Mouse (Mus musculus) liver, postnatal 0 days (tissue): ENCODE results near the gene Nostrin. TPM values are rescaled to one million over a fixed set of nuclear protein-coding genes. Genes with fewer than 3 reads are reported as not detected.

ENCODE experiments used
- ATAC-seq: fragments of 200-750 bp; cut with Nextera tagmentation; 2 replicates; pipeline ENCODE4 v1.8.0; 2017; ENCODE audit warnings: mild to moderate bottlenecking, moderate library complexity
- DNase-seq: peaks from one replicate; pipeline ENCODE4 v3.0.0-alpha.2; 2016
- H3K27ac ChIP-seq: fragments of 300-500 bp; sonication (generic); 2 replicates; pipeline ENCODE4 v1.5.1; 2014; ENCODE audit warnings: antibody characterized with exemption, moderate library complexity, mild to moderate bottlenecking, low read depth
- H3K27me3 ChIP-seq: fragments of 300-500 bp; sonication (generic); 2 replicates; pipeline ENCODE4 v1.6.1; 2014; ENCODE audit warnings: low read length, control low read depth, mixed read lengths; ENCODE audit not compliant: insufficient read depth
- H3K36me3 ChIP-seq: fragments of 300-500 bp; sonication (generic); replicated peaks from 2 replicates; pipeline ENCODE4 v1.6.1; 2014; ENCODE audit warnings: mild to moderate bottlenecking, control low read depth, low read length, moderate library complexity, mixed read lengths; ENCODE audit not compliant: insufficient read depth
- H3K4me1 ChIP-seq: fragments of 300-500 bp; sonication (generic); 2 replicates; pipeline ENCODE4 v1.6.1; 2014; ENCODE audit warnings: antibody characterized with exemption, mild to moderate bottlenecking, control low read depth; ENCODE audit not compliant: insufficient read depth
- H3K4me2 ChIP-seq: fragments of 300-500 bp; sonication (generic); 2 replicates; pipeline ENCODE4 v1.6.1; 2014; ENCODE audit warnings: low read depth, mild to moderate bottlenecking, low read length, moderate library complexity, mixed read lengths
- H3K4me3 ChIP-seq: fragments of 300-500 bp; sonication (generic); 2 replicates; pipeline ENCODE4 v1.5.1; 2014; ENCODE audit warnings: low read depth, low read length
- H3K9ac ChIP-seq: fragments of 300-500 bp; sonication (generic); replicated peaks from 2 replicates; pipeline ENCODE4 v1.6.1; 2014; ENCODE audit warnings: mild to moderate bottlenecking, moderate library complexity
- H3K9me3 ChIP-seq: fragments of 300-500 bp; sonication (generic); 2 replicates; pipeline ENCODE4 v1.6.1; 2016; ENCODE audit warnings: mild to moderate bottlenecking, control low read depth, low read length, mixed read lengths
- CTCF ChIP-seq: sonication (generic); IDR thresholded peaks from 2 replicates; pipeline ENCODE4 v1.5.1; 2016; ENCODE audit warnings: antibody characterized with exemption, low read depth
- EP300 ChIP-seq: IDR thresholded peaks from 2 replicates; pipeline ENCODE4 v1.6.1; 2016; ENCODE audit warnings: antibody characterized with exemption, low read depth, mild to moderate bottlenecking
- WGBS: fragments of 180-500 bp; shearing (Covaris S2); extraction: QIAGEN DNeasy Blood & Tissue Kit; methylation state at CpG from one replicate; pipeline ENCODE4 v1.1.7; 2014; ENCODE audit not compliant: insufficient replicate concordance; 5-methylcytosine and 5-hydroxymethylcytosine counted together
- polyA plus RNA-seq: library from polyadenylated mRNA; unstranded; fragments of >200 nt; fragmentation: Nextera tagmentation; extraction: Ambion mirVana; gene quantifications from 2 replicates; pipeline ENCODE4 v1.2.1, GENCODE M21; 2015

Gene Nostrin
- polyA plus RNA-seq, 1 experiment from 2014 or later, result 10.9 TPM

DNA sequence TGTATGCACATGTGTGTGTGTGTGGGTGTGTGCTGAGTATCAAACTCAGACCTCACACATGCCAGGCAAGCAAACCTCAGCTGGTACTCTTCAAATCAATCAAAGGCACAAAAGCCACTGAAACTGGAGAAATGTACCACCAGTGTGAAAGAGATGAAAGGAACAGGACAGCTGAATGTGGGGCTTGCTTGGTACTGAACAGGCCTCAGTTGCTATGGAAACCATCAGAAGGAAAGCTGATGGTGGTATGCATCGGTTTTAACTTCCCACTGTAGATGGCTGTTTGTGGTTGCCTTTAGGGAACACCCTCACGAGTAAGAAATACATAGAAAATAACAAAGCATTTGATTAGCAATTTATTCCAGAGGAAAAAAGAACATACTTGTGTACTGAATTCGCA lies 10.2 kb upstream of the Nostrin start:
- 49% methylated on average over 3 of the region's 3 CpGs for WGBS
- no peak for DNase-seq
- H3K4me2 ChIP-seq, result no peak overlapping the region
- H3K9me3 ChIP-seq, result no peaks in the 10 kb centered on the region
- H3K27me3 ChIP-seq, result no peaks in the 10 kb centered on the region
- TF ChIP-seq EP300, result no peak
- no peak for TF ChIP-seq CTCF
- no peak overlapping the region for H3K9ac ChIP-seq
- H3K4me3 ChIP-seq, result no peak overlapping the region
- ATAC-seq, result no peak
- no peak overlapping the region for H3K27ac ChIP-seq
- H3K4me1 ChIP-seq, result no peaks in the 10 kb centered on the region
- no peaks in the 10 kb centered on the region for H3K36me3 ChIP-seq

DNA sequence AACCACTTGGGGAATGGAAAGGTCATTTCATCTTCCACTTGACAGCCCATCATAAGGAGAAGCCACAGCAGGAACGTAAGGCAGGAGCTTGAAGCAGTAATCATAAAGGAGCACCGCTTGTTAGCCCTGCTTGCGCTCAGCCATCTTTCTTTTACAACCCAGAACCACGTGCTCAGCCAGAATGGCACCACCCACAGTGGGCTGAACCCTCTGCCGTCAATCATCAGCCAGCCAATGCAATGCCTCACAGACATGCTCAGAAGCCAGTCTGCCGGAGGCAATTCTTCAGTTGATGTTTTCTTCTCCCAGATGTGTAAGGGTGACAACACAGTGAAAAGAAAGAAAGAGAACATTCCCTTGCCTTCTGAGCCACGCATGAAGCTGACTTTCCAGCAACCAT lies 7.3 kb upstream of the Nostrin start:
- no peak overlapping the region for H3K9ac ChIP-seq

DNA sequence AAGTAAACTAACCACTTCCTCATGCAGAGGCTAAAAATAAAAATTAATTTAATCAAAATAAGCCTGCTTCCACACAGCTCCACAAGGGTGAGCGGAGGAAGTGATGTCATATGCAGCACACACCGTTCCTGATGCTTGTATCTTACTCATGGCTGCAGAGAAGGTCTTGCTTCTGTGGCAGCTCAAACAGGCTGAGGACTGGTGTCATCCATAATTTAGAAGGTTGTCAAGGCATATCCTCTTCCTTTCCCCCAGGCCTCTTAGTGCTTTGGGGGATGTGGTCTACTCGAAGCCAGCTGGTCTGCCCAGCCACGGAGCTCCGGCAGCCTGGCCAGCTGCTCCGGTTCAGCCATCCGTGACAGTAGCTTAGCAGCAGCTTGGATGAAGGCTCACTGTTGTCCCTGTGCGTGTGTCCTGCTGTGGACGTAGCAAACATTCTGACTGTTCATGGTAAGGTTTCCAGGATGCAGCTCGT lies 6.6 kb upstream of the Nostrin start:
- H3K4me2 ChIP-seq, result no peak overlapping the region
- peak; percentile 42 for DNase-seq
- no peaks in the 10 kb centered on the region for H3K9me3 ChIP-seq
- H3K4me1 ChIP-seq, result peaks cover 2% of the 10 kb centered on the region; the same call in 1 of the 2 replicates
- no peak overlapping the region for H3K4me3 ChIP-seq
- H3K9ac ChIP-seq, result no peak overlapping the region
- H3K36me3 ChIP-seq, result no peaks in the 10 kb centered on the region
- ATAC-seq, result peak; percentile 58
- 35% methylated on average over 10 of the region's 10 CpGs for WGBS
- TF ChIP-seq EP300 (no peak), CTCF (no peak)
- peak overlapping the region; percentile 0 for H3K27ac ChIP-seq
- H3K27me3 ChIP-seq, result no peaks in the 10 kb centered on the region

More for the DNA sequence above, 7.3 kb upstream of the Nostrin start:
- Histone ChIP-seq H3K9me3 (no peaks in the 10 kb centered on the region), H3K27ac (no peak overlapping the region), H3K4me1 (peaks cover 2% of the 10 kb centered on the region; the same call in 1 of the 2 replicates), H3K27me3 (no peaks in the 10 kb centered on the region), H3K4me3 (no peak overlapping the region), H3K36me3 (no peaks in the 10 kb centered on the region), H3K4me2 (no peak overlapping the region)
- no peak for DNase-seq
- 77% methylated on average over 7 of the region's 7 CpGs for WGBS
- TF ChIP-seq EP300, result no peak
- no peak for TF ChIP-seq CTCF
- ATAC-seq, result no peak

DNA sequence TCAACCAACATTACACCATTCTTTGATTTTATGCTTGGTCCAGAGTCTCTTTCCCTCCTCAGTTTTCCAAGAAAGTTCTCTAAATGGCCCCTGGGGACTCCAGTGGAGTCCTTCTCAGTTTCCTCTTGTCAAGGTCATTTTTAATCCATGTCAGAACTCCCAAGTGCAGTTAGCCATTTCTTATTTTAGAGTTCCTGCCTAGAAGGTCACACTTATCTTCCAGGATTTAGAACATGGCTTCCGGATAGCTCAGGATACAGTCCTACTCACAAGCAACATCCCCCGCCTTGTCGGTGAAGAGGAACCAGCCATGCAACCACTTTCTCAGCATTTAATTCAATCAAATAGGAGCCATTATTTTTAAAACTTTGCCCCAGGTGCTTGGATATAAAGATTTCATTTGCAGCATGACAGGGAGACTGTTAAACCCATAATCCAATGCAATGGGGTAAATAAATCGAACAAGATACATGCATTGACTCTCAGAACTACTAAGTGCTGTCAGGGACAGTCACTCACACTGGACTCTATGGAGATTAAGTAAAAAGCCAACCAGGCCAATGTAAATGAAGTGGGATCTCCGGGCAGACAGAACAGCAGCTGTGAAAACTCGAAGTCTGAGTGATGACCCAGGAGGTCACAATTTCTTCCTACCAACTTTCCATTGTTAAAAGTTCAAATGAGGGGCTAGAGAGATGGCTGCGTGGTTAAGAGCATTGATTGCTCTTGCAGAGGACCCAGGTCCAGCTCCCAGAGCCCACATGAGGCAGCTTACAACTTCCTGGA lies 6.0 kb upstream of the Nostrin start:
- ATAC-seq, result 0 out of 2 replicates have a peak, but pooled peaks have one; percentile 20

DNA sequence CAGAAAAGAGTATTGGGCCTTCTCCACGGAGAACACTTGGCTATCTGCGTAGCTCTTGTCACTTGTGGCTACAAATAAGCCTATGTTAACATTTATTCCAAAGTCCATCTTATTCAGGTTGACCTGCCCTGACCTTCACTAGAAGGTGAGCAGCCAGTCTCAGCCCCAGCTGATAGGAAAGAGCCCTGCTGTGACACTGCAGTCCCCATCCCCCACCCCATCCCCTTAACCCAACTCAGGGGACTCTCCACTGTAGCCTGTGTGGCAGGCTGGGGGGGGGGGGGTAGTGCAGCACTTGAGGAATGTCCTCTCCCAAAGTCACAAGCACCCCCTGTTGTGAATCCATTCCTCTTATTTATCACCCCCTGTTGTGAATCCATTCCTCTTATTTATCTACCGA lies 3.6 kb upstream of the Nostrin start:
- H3K36me3 ChIP-seq, result no peaks in the 10 kb centered on the region
- H3K4me2 ChIP-seq, result no peak overlapping the region
- 50% methylated on average over 3 of the region's 3 CpGs for WGBS
- no peaks in the 10 kb centered on the region for H3K27me3 ChIP-seq
- no peak overlapping the region for H3K9ac ChIP-seq
- ATAC-seq (no peak), DNase-seq (no peak)
- peak overlapping the region; percentile 34; the same call in 1 of the 2 replicates for H3K27ac ChIP-seq
- H3K4me1 ChIP-seq, result peaks cover 11% of the 10 kb centered on the region
- TF ChIP-seq EP300 (no peak), CTCF (no peak)
- no peaks in the 10 kb centered on the region for H3K9me3 ChIP-seq
- H3K4me3 ChIP-seq, result no peak overlapping the region

More for the DNA sequence above, 6.0 kb upstream of the Nostrin start:
- no peak for DNase-seq
- TF ChIP-seq EP300 (peak; percentile 29; the same call in 1 of the 2 replicates), CTCF (no peak)
- 58% methylated on average over 7 of the region's 7 CpGs for WGBS
- Histone ChIP-seq H3K4me2 (no peak overlapping the region), H3K27ac (peak overlapping the region; percentile 0), H3K9me3 (no peaks in the 10 kb centered on the region), H3K4me1 (peaks cover 2% of the 10 kb centered on the region), H3K9ac (no peak overlapping the region), H3K4me3 (no peak overlapping the region), H3K27me3 (no peaks in the 10 kb centered on the region), H3K36me3 (no peaks in the 10 kb centered on the region)

DNA sequence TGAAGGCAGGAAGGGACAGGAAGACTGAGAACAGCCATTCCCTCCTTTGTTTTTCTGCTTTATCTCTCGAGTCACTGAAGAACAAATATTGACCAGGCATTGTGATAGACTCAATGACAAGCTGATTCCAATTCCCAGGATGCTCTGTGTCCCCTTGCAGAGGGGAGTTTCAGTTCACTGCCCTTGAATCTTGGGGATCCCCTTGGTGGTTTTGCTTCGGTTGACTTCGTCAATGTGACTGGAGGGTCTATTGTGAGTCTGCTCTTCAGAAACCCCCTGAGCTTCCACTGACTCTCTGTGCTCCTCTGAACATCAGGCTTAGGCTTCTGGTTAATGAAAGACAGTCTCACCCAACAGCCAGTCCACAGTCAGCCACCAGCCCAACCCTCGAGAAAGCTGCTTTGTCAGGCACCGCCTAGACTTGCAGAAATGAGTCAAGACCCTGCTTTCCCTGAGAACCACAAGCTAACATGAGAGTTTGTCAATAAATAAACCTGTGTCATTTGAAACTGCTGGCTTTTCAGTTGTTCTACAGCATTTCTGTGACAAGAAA lies 3.0 kb upstream of the Nostrin start:
- no peak overlapping the region for H3K9ac ChIP-seq
- H3K4me1 ChIP-seq, result peaks cover 13% of the 10 kb centered on the region
- H3K4me2 ChIP-seq, result no peak overlapping the region
- WGBS, result 40% methylated on average over 5 of the region's 5 CpGs
- ATAC-seq (no peak), DNase-seq (no peak)
- no peak for TF ChIP-seq EP300
- TF ChIP-seq CTCF, result no peak
- no peak overlapping the region for H3K4me3 ChIP-seq
- H3K27me3 ChIP-seq, result no peaks in the 10 kb centered on the region
- H3K36me3 ChIP-seq, result no peaks in the 10 kb centered on the region
- H3K27ac ChIP-seq, result peak overlapping the region; percentile 34; the same call in 1 of the 2 replicates
- no peaks in the 10 kb centered on the region for H3K9me3 ChIP-seq
